Mouse (Mus musculus) embryonic facial prominence, embryonic 14.5 days (tissue): Measurements from ENCODE around the gene Syngap1. TPM values are rescaled to one million over a fixed set of nuclear protein-coding genes. Genes with fewer than 3 reads are reported as not detected.

ENCODE experiments used
- ATAC-seq: fragments of 200-750 bp; cut with Nextera tagmentation; 2 replicates; pipeline ENCODE4 v1.8.0; 2017; ENCODE audit warnings: low read depth, moderate number of reproducible peaks, moderate TSS enrichment
- DNase-seq: peaks from one replicate; pipeline ENCODE4 v3.0.0-alpha.2; 2015; ENCODE audit warnings: low spot score
- H3K27ac ChIP-seq: fragments of 300-500 bp; sonication (generic); replicated peaks from 2 replicates; pipeline ENCODE4 v1.5.1; 2014; ENCODE audit warnings: low read depth, mild to moderate bottlenecking, low read length, moderate library complexity
- H3K27me3 ChIP-seq: fragments of 300-500 bp; sonication (generic); replicated peaks from 2 replicates; pipeline ENCODE4 v1.6.1; 2014; ENCODE audit warnings: low read length; ENCODE audit not compliant: control insufficient read depth, insufficient read depth
- H3K36me3 ChIP-seq: fragments of 300-500 bp; sonication (generic); 2 replicates; pipeline ENCODE4 v1.6.1; 2014; ENCODE audit warnings: low read length, mixed read lengths; ENCODE audit not compliant: control insufficient read depth, insufficient read depth
- H3K4me1 ChIP-seq: fragments of 300-500 bp; sonication (generic); 2 replicates; pipeline ENCODE4 v1.6.1; 2014; ENCODE audit warnings: antibody characterized with exemption, low read length; ENCODE audit not compliant: control insufficient read depth, insufficient read depth
- H3K4me2 ChIP-seq: fragments of 300-500 bp; sonication (generic); 2 replicates; pipeline ENCODE4 v1.6.1; 2014; ENCODE audit warnings: low read depth, mild to moderate bottlenecking, low read length, moderate library complexity, mixed read lengths
- H3K4me3 ChIP-seq: fragments of 300-500 bp; sonication (generic); 2 replicates; pipeline ENCODE4 v1.5.1; 2014; ENCODE audit warnings: low read depth, mild to moderate bottlenecking, low read length
- H3K9ac ChIP-seq: fragments of 300-500 bp; sonication (generic); 2 replicates; pipeline ENCODE4 v1.6.1; 2014; ENCODE audit warnings: low read depth, mild to moderate bottlenecking, low read length, moderate library complexity, mixed read lengths
- H3K9me3 ChIP-seq: fragments of 300-500 bp; sonication (generic); 2 replicates; pipeline ENCODE4 v1.6.1; 2016; ENCODE audit warnings: low read length; ENCODE audit not compliant: control insufficient read depth
- WGBS: fragments of 180-500 bp; shearing (Covaris S2); extraction: QIAGEN DNeasy Blood & Tissue Kit; methylation state at CpG from one replicate; pipeline ENCODE4 v1.1.7; 2014; 5-methylcytosine and 5-hydroxymethylcytosine counted together
- polyA plus RNA-seq: library from polyadenylated mRNA; unstranded; fragments of >200 nt; fragmentation: Nextera tagmentation; extraction: Ambion mirVana; gene quantifications from 2 replicates; pipeline ENCODE4 v1.2.1, GENCODE M21; 2014

Syngap1 gene
- polyA plus RNA-seq, 1 experiment from 2014 or later: 1.4 TPM

DNA sequence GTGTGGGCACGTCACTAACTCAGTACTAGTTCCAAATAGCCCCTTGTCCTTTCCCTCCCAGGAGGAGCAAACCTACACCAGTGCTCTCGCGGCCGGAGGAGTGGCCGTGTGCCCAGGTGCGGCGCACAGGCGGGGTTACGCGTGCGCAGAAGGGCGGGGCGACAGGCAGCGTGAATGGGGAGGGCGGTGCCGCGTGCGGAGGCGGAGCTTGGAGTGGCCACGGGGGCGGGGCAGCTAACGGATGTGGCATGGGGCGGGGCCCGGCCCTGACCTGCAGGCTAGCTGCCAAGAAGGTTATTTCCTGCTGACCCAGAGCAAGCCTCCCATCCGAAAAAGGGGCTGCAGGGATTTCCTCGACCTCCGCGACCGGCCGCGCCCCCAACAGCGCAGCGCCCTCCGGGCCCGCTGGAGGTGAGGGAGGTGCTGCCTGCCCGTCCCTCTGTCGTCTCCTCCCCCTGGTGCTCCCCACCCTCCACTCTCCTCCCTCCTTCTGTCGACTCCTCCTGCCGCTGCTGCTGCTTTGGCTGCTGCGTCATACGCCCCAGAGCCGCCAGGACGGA, 8.1 kb upstream of the Syngap1 start, which contains the start of gene Phf1:
Gene Phf1, plus strand, starts transcription at position 214 of the 560 bp plus-strand sequence.
- peaks cover 44% of the 10 kb centered on the region for H3K36me3 ChIP-seq

DNA sequence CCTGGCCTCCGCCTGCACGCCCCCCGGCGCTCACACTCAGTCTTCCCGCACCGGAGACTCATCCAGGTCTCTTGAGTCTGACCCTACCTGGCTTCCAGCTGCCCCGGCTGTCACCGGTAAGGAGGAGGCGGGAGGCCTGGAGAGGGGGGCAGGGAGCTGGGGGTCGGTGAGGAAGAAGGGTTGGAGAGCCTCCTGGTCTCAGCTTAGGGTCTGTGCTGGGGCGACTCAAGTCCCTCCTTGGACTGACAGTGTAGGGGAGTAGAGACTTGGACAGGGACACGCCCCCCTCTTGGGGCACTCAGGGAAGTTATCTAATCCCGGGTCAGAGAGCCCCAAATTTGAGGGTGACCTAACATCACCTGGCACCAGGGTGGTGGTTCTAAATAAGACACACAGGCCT, 7.6 kb upstream of the Syngap1 start:
- ATAC-seq (peak; percentile 9; the same call in 1 of the 2 replicates), DNase-seq (no peak)
- Histone ChIP-seq H3K36me3 (peaks cover 43% of the 10 kb centered on the region), H3K4me3 (peak overlapping the region; percentile 74), H3K27ac (peak overlapping the region; percentile 90), H3K9ac (peak overlapping the region; percentile 79), H3K9me3 (no peaks in the 10 kb centered on the region), H3K4me1 (no peaks in the 10 kb centered on the region), H3K4me2 (peak overlapping the region; percentile 91), H3K27me3 (no peaks in the 10 kb centered on the region)
- 4% methylated on average over 13 of the region's 13 CpGs for WGBS

More for the DNA sequence above, 8.1 kb upstream of the Syngap1 start, which contains the start of gene Phf1:
- Histone ChIP-seq H3K4me3 (peak within 1 kb of the TSS; percentile 74), H3K27ac (peak within 1 kb of the TSS; percentile 90), H3K4me2 (peak within 1 kb of the TSS; percentile 91), H3K9ac (peak within 1 kb of the TSS; percentile 79), H3K4me1 (no peaks in the 10 kb centered on the region), H3K27me3 (no peaks in the 10 kb centered on the region), H3K9me3 (no peaks in the 10 kb centered on the region)
- ATAC-seq (peak; percentile 89), DNase-seq (peak; percentile 95)
- under 1% methylated on average over 30 of the region's 43 CpGs for WGBS

DNA sequence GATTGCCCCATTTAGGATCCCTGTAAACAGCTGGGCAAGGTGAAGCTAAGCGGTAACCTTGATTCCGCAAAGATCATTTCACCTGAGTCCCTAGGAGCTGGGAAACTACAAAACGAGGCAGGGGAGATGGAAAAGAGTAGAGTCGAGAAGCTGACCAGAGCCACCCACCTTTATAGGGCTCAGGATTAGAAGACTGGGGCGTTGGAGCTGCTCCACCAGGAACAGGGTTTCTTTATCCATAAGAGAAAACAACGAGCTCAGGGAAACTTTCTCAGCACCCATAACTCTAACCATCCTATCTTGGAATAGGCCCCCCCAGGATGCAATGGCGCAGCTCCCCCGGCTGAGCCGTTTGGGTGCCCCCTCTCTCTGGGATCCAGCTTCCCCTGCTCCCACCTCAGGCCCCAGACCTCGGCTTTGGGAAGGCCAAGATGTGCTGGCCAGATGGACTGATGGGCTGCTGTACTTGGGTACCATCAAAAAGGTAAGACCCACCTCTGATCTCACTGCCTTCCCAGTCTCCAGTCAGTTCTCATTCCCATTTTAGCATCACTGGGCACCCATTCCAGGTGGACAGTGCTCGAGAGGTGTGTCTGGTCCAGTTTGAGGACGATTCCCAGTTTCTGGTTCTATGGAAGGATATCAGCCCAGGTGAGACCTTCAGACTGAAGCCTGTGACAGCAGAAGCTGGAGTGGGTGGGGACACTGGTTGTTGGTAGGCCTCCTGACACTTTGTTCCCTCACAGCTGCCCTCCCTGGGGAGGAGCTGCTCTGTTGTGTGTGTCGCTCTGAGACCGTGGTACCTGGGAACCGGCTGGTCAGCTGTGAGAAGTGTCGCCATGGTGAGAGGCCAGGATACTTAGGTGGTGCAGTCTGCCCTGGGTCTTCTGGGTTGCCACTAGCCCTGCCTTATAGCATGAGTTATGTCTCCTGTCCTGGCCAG, 6.9 kb upstream of the Syngap1 start:
- DNase-seq (no peak), ATAC-seq (no peak)
- peak overlapping the region; percentile 79 for H3K9ac ChIP-seq
- H3K9me3 ChIP-seq: no peaks in the 10 kb centered on the region
- WGBS: 77% methylated on average over 15 of the region's 16 CpGs
- no peaks in the 10 kb centered on the region for H3K27me3 ChIP-seq
- H3K4me3 ChIP-seq: peak overlapping the region; percentile 74
- peak overlapping the region; percentile 91 for H3K4me2 ChIP-seq
- H3K36me3 ChIP-seq: peaks cover 36% of the 10 kb centered on the region
- H3K4me1 ChIP-seq: no peaks in the 10 kb centered on the region
- peak overlapping the region; percentile 90; the same call in 1 of the 2 replicates for H3K27ac ChIP-seq

DNA sequence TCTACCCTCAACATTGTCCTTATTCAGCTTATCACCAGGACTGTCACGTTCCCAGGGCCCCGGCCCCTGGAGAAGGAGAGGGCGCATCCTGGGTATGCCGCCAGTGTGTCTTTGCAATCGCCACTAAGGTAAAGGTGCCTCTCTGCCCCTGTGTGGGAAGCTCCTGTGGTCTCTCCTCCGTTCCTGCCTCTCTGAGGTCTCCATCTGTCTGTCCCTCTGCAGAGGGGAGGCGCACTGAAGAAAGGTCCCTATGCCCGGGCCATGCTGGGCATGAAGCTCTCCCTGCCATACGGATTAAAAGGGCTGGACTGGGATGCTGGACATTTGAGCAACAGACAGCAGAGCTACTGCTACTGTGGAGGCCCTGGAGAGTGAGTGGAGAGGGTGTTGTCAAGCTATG, 6.0 kb upstream of the Syngap1 start:
- ATAC-seq: no peak
- peaks cover 32% of the 10 kb centered on the region for H3K36me3 ChIP-seq

DNA sequence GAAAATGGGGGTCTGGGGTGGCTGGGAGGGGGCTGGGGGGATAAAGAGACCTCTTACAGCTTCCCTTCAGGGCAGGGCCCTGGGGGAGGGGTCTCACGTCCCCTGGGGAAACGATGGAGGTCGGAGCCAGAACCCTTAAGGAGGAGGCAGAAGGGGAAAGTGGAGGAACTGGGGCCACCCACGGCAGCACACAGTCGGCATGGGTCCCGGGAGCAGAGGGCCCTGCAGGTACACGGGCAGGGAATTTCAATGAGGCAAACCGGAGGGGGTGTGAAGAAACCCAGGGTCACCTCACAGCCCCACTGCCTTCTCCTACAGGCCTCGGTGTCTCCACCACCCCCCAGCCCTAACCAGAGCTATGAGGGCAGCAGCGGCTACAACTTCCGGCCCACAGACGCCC, 4.6 kb upstream of the Syngap1 start:
- Histone ChIP-seq H3K36me3 (peaks cover 32% of the 10 kb centered on the region), H3K27me3 (no peaks in the 10 kb centered on the region), H3K27ac (no peak overlapping the region; the same call in 1 of the 2 replicates), H3K4me2 (no peak overlapping the region), H3K4me3 (no peak overlapping the region), H3K9me3 (no peaks in the 10 kb centered on the region), H3K4me1 (peaks cover 9% of the 10 kb centered on the region), H3K9ac (no peak overlapping the region)
- DNase-seq (no peak), ATAC-seq (no peak)
- WGBS: 87% methylated on average over 12 of the region's 12 CpGs

More for the DNA sequence above, 6.0 kb upstream of the Syngap1 start:
- 0 out of 2 replicates have a peak overlapping the region, but pooled peaks have one; percentile 0 for H3K9ac ChIP-seq
- no peak overlapping the region for H3K27ac ChIP-seq
- DNase-seq: no peak
- no peaks in the 10 kb centered on the region for H3K27me3 ChIP-seq
- H3K4me3 ChIP-seq: no peak overlapping the region
- no peak overlapping the region for H3K4me2 ChIP-seq
- no peaks in the 10 kb centered on the region for H3K9me3 ChIP-seq
- H3K4me1 ChIP-seq: peaks cover under 1% of the 10 kb centered on the region
- 86% methylated on average over 9 of the region's 9 CpGs for WGBS

DNA sequence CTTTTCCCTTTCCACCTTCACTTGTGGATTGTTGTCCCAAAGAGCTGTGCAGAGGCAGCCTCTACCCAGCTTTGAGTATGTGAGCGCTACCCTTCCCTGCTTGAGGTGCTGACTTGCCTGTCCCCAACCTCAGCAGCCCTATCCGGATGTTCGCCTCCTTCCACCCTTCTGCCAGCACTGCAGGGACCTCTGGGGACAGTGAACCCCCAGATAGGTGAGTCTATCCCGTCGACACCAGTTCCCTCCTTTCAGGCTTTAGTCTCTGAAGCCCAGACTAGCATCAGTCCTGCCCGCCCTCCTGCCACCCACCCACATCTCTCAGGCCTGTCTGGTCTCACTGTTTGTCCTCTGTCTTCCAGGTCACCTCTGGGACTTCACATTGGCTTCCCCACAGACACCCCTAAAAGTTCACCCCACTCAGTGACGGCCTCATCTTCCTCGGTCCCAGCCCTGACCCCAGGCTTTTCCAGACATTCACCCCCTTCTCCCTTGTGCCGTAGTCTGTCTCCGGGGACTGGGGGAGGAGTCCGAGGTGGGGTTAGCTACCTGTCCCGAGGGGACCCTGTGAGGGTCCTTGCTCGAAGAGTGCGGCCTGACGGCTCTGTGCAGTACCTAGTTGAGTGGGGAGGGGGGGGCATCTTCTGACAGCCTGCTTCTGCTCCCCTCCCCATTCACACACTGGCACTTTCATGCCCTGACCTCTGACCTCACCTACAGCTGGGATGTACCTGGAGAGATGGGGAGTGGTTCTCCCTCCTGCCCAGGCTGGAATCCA, 3.9 kb upstream of the Syngap1 start:
- H3K4me1 ChIP-seq: peaks cover 9% of the 10 kb centered on the region
- no peaks in the 10 kb centered on the region for H3K9me3 ChIP-seq
- WGBS: 86% methylated on average over 15 of the region's 15 CpGs
- no peak for ATAC-seq
- H3K4me2 ChIP-seq: no peak overlapping the region
- peaks cover 32% of the 10 kb centered on the region for H3K36me3 ChIP-seq
- no peak overlapping the region for H3K4me3 ChIP-seq
- no peak overlapping the region for H3K9ac ChIP-seq
- H3K27me3 ChIP-seq: no peaks in the 10 kb centered on the region
- no peak for DNase-seq
- H3K27ac ChIP-seq: no peak overlapping the region; the same call in 1 of the 2 replicates

DNA sequence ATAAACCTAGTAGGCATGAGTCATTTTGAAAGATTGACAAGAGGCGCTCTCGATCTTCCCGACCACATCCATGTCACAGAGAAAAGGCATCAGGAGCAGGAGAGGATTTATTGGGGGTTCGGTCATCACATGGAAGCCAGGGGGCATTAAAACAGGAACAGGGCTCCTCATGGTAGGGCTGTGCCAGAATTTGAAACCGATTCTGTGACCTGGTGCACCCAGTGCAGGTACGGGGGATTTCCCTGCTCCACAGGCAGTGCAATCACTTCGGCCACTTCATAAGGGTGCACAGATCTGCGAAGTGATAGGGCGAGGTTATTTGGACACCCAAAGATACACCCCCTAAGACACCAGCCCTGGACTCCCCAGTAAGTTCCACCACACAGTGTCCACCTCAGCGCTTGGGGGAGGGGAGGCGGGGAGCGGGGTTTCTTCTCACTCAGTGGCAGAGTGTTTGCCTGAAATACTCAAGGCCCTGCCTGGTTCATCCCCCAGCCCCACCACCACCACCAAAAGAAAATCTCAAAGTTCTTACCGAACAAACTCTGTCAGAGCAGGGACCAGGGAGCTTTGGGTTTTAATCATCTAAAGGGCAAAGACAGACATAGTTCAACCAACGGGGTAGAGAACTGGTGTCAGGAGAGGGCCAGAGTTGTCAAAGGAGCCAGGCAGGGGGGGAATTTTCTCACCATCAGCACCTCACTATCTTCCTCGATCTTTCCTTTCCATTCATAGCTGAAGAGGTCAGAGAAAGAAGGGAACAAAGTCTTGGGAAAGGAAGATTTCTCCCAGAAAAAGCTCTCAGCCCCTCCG, 3.0 kb upstream of the Syngap1 start:
- H3K9me3 ChIP-seq: no peaks in the 10 kb centered on the region
- H3K27me3 ChIP-seq: no peaks in the 10 kb centered on the region
- peaks cover 17% of the 10 kb centered on the region for H3K4me1 ChIP-seq
- peak overlapping the region; percentile 71 for H3K9ac ChIP-seq
- WGBS: 52% methylated on average over 16 of the region's 16 CpGs
- no peak for ATAC-seq
- peak overlapping the region; percentile 81; the same call in 1 of the 2 replicates for H3K27ac ChIP-seq
- H3K4me2 ChIP-seq: peak overlapping the region; percentile 98
- no peak for DNase-seq
- peaks cover 32% of the 10 kb centered on the region for H3K36me3 ChIP-seq
- H3K4me3 ChIP-seq: peak overlapping the region; percentile 74
